Mouse (Mus musculus) adrenal gland, postnatal 25 days (tissue): Measurements from ENCODE around the gene Tmod2. TPM values are rescaled to one million over a fixed set of nuclear protein-coding genes. Genes with fewer than 3 reads are reported as not detected.

ENCODE experiments used
- DNase-seq: peaks from one replicate; pipeline ENCODE4 v3.0.0; 2021; ENCODE audit warnings: mixed read lengths
- total RNA-seq: library from RNA; stranded (reverse); gene quantifications from 2 replicates; pipeline ENCODE4 v1.2.3, GENCODE M21; 2021

Gene Tmod2
- total RNA-seq, 1 experiment from 2014 or later = 13.4 TPM

- no peak for DNase-seq
These were observed 10.8 kb downstream of the Tmod2 start for GRCm38 (mm10) chr9:75600166-75600934.

- peak; percentile 6 for DNase-seq
These were observed 11.8 kb downstream of the Tmod2 start for GRCm38 (mm10) chr9:75599191-75599841.

- no peak for DNase-seq
These were observed 13.5 kb downstream of the Tmod2 start for GRCm38 (mm10) chr9:75597596-75597995.

- no peak for DNase-seq
These were observed 14.1 kb downstream of the Tmod2 start for GRCm38 (mm10) chr9:75597036-75597435.

GRCm38 (mm10) chr9:75593481-75593880, 17.6 kb downstream of the Tmod2 start:
- no peak for DNase-seq

GRCm38 (mm10) chr9:75589850-75590790, 21.0 kb downstream of the Tmod2 start:
- no peak for DNase-seq

GRCm38 (mm10) chr9:75581694-75582350, 29.3 kb downstream of the Tmod2 start:
- no peak for DNase-seq

GRCm38 (mm10) chr9:75579321-75579720, 31.8 kb downstream of the Tmod2 start:
- DNase-seq = no peak

GRCm38 (mm10) chr9:75571036-75571942, 39.8 kb downstream of the Tmod2 start:
- no peak for DNase-seq

- DNase-seq = no peak
These were observed 42.7 kb downstream of the Tmod2 start for GRCm38 (mm10) chr9:75568399-75568798.

GRCm38 (mm10) chr9:75564892-75565291, 46.2 kb downstream of the Tmod2 start:
- no peak for DNase-seq

- DNase-seq = no peak
These were observed 47.5 kb downstream of the Tmod2 start for GRCm38 (mm10) chr9:75563622-75564021.

- no peak for DNase-seq
These were observed 47.9 kb downstream of the Tmod2 start for GRCm38 (mm10) chr9:75563176-75563575.

- DNase-seq = no peak
These were observed 50.0 kb downstream of the Tmod2 start for GRCm38 (mm10) chr9:75561040-75561669.

GRCm38 (mm10) chr9:75560353-75560752, 50.8 kb downstream of the Tmod2 start:
- no peak for DNase-seq

GRCm38 (mm10) chr9:75559512-75560012, 51.6 kb downstream of the Tmod2 start, which contains the start of gene Tmod3:
Tmod3 (minus strand) TSS chr9:75559657.
- peak; percentile 96 for DNase-seq

GRCm38 (mm10) chr9:75558812-75559511, 52.2 kb downstream of the Tmod2 start:
- peak; percentile 68 for DNase-seq

- no peak for DNase-seq
These were observed 52.8 kb downstream of the Tmod2 start for GRCm38 (mm10) chr9:75558360-75558759.

GRCm38 (mm10) chr9:75553719-75554118, 57.4 kb downstream of the Tmod2 start:
- DNase-seq = no peak
